Mouse (Mus musculus): Measurements from ENCODE around the gene Wapl. TPM values are rescaled to one million over a fixed set of nuclear protein-coding genes. Genes with fewer than 3 reads are reported as not detected.

The Wapl gene
- polyA plus RNA-seq, 1 experiment, result 12.1 TPM

GRCm38 (mm10) chr14:34772132-34772531, 98.4 kb downstream of the Wapl start:
- no peak overlapping the region for H3ac ChIP-seq (ENCODE audit: control insufficient read depth, insufficient read length)
- no peaks in the 10 kb centered on the region for H3K36me3 ChIP-seq (ENCODE audit: control insufficient read depth, insufficient read depth)
- H3K4me2 ChIP-seq (ENCODE audit: low read depth), result no peak overlapping the region
- no peaks in the 10 kb centered on the region for H3K27me3 ChIP-seq (ENCODE audit: control insufficient read depth, insufficient read depth, insufficient read length)
- TF ChIP-seq CEBPB (IDR thresholded peaks at IDR 0.05; ENCODE audit: insufficient read depth, poor library complexity, severe bottlenecking) (no peak), TCF3 (IDR thresholded peaks at IDR 0.05; ENCODE audit: insufficient read length, low read depth) (no peak), USF1 (IDR thresholded peaks at IDR 0.05; ENCODE audit: low read depth) (no peak), MAX (IDR thresholded peaks at IDR 0.05; ENCODE audit: low read depth) (no peak), REST (IDR thresholded peaks at IDR 0.05; ENCODE audit: insufficient read depth, insufficient read length) (no peak)
- H3K79me2 ChIP-seq (ENCODE audit: control insufficient read depth, insufficient read depth), result no peaks in the 10 kb centered on the region
- no peak overlapping the region for H3K4me3 ChIP-seq

GRCm38 (mm10) chr14:34773681-34774080, 100.0 kb downstream of the Wapl start:
- H3K4me2 ChIP-seq (ENCODE audit: low read depth), result no peak overlapping the region
- no peaks in the 10 kb centered on the region for H3K27me3 ChIP-seq (ENCODE audit: control insufficient read depth, insufficient read depth, insufficient read length)
- H3K4me3 ChIP-seq, result no peak overlapping the region
- H3K36me3 ChIP-seq (ENCODE audit: control insufficient read depth, insufficient read depth), result no peaks in the 10 kb centered on the region
- H3K79me2 ChIP-seq (ENCODE audit: control insufficient read depth, insufficient read depth), result no peaks in the 10 kb centered on the region
- no peak for TF ChIP-seq POLR2A (IDR thresholded peaks at IDR 0.05; ENCODE audit: insufficient read length, low read depth)
- TF ChIP-seq REST (IDR thresholded peaks at IDR 0.05; ENCODE audit: insufficient read depth, insufficient read length), result no peak
- no peak for TF ChIP-seq TCF3 (IDR thresholded peaks at IDR 0.05; ENCODE audit: insufficient read length, low read depth)
- no peak for TF ChIP-seq TCF12 (IDR thresholded peaks at IDR 0.05; ENCODE audit: insufficient read depth, poor library complexity, severe bottlenecking)
- no peak for TF ChIP-seq MYOD1 (IDR thresholded peaks at IDR 0.05; ENCODE audit: control insufficient read depth in 1 of 3, insufficient read length in 2 of 3, low read depth in 2 of 3)
- no peak for TF ChIP-seq CEBPB (IDR thresholded peaks at IDR 0.05; ENCODE audit: insufficient read depth, poor library complexity, severe bottlenecking)
- TF ChIP-seq POLR2AphosphoS2 (IDR thresholded peaks at IDR 0.05; ENCODE audit: insufficient read length, low read depth), result no peak
- TF ChIP-seq MYOG (IDR thresholded peaks at IDR 0.05; ENCODE audit: control insufficient read depth in 1 of 3, insufficient read depth in 1 of 3, insufficient read length in 2 of 3, low read depth in 2 of 3), result no peak
- TF ChIP-seq USF1 (IDR thresholded peaks at IDR 0.05; ENCODE audit: low read depth), result no peak
- TF ChIP-seq SRF (IDR thresholded peaks at IDR 0.05; ENCODE audit: control insufficient read depth, insufficient read length, low read depth), result no peak
- no peak for TF ChIP-seq MAX (IDR thresholded peaks at IDR 0.05; ENCODE audit: low read depth)
- TF ChIP-seq E2F4 (IDR thresholded peaks at IDR 0.05; ENCODE audit: insufficient read depth), result no peak
- H3ac ChIP-seq (ENCODE audit: control insufficient read depth, insufficient read length), result no peak overlapping the region

- Histone ChIP-seq H3K4me3 (no peak overlapping the region), H3K36me3 (ENCODE audit: control insufficient read depth, insufficient read depth) (no peaks in the 10 kb centered on the region), H3K4me2 (ENCODE audit: low read depth) (no peak overlapping the region), H3ac (ENCODE audit: control insufficient read depth, insufficient read length) (no peak overlapping the region), H3K27me3 (ENCODE audit: control insufficient read depth, insufficient read depth, insufficient read length) (no peaks in the 10 kb centered on the region), H3K79me2 (ENCODE audit: control insufficient read depth, insufficient read depth) (no peaks in the 10 kb centered on the region)
- TF ChIP-seq USF1 (IDR thresholded peaks at IDR 0.05; ENCODE audit: low read depth), result no peak
- no peak for TF ChIP-seq SRF (IDR thresholded peaks at IDR 0.05; ENCODE audit: control insufficient read depth, insufficient read length, low read depth)
- no peak for TF ChIP-seq E2F4 (IDR thresholded peaks at IDR 0.05; ENCODE audit: insufficient read depth)
- TF ChIP-seq REST (IDR thresholded peaks at IDR 0.05; ENCODE audit: insufficient read depth, insufficient read length), result no peak
- no peak for TF ChIP-seq POLR2A (IDR thresholded peaks at IDR 0.05; ENCODE audit: insufficient read length, low read depth)
- TF ChIP-seq MYOD1 (IDR thresholded peaks at IDR 0.05; ENCODE audit: control insufficient read depth in 1 of 3, insufficient read length in 2 of 3, low read depth in 2 of 3), result no peak
- TF ChIP-seq MYOG (IDR thresholded peaks at IDR 0.05; ENCODE audit: control insufficient read depth in 1 of 3, insufficient read depth in 1 of 3, insufficient read length in 2 of 3, low read depth in 2 of 3), result no peak
- TF ChIP-seq CEBPB (IDR thresholded peaks at IDR 0.05; ENCODE audit: insufficient read depth, poor library complexity, severe bottlenecking), result no peak
- TF ChIP-seq TCF12 (IDR thresholded peaks at IDR 0.05; ENCODE audit: insufficient read depth, poor library complexity, severe bottlenecking), result no peak
- no peak for TF ChIP-seq MAX (IDR thresholded peaks at IDR 0.05; ENCODE audit: low read depth)
- no peak for TF ChIP-seq TCF3 (IDR thresholded peaks at IDR 0.05; ENCODE audit: insufficient read length, low read depth)
- no peak for TF ChIP-seq POLR2AphosphoS2 (IDR thresholded peaks at IDR 0.05; ENCODE audit: insufficient read length, low read depth)
Measured at GRCm38 (mm10) chr14:34774231-34774630, 100.5 kb downstream of the Wapl start.

GRCm38 (mm10) chr14:34776719-34777385, 103.1 kb downstream of the Wapl start:
- no peak for TF ChIP-seq MYOG (IDR thresholded peaks at IDR 0.05; ENCODE audit: control insufficient read depth in 1 of 3, insufficient read depth in 1 of 3, insufficient read length in 2 of 3, low read depth in 2 of 3)
- TF ChIP-seq E2F4 (IDR thresholded peaks at IDR 0.05; ENCODE audit: insufficient read depth), result no peak
- no peak overlapping the region for H3K4me3 ChIP-seq
- H3K36me3 ChIP-seq (ENCODE audit: control insufficient read depth, insufficient read depth), result no peaks in the 10 kb centered on the region
- H3K4me2 ChIP-seq (ENCODE audit: low read depth), result no peak overlapping the region
- no peak overlapping the region for H3ac ChIP-seq (ENCODE audit: control insufficient read depth, insufficient read length)
- no peaks in the 10 kb centered on the region for H3K79me2 ChIP-seq (ENCODE audit: control insufficient read depth, insufficient read depth)
- H3K27me3 ChIP-seq (ENCODE audit: control insufficient read depth, insufficient read depth, insufficient read length), result peaks cover 22% of the 10 kb centered on the region

GRCm38 (mm10) chr14:34777810-34778209, 104.1 kb downstream of the Wapl start:
- TF ChIP-seq MYOG (IDR thresholded peaks at IDR 0.05; ENCODE audit: control insufficient read depth in 1 of 3, insufficient read depth in 1 of 3, insufficient read length in 2 of 3, low read depth in 2 of 3), result no peak
- peaks cover 25% of the 10 kb centered on the region for H3K27me3 ChIP-seq (ENCODE audit: control insufficient read depth, insufficient read depth, insufficient read length)
- no peak overlapping the region for H3ac ChIP-seq (ENCODE audit: control insufficient read depth, insufficient read length)
- no peak overlapping the region for H3K4me3 ChIP-seq
- no peaks in the 10 kb centered on the region for H3K36me3 ChIP-seq (ENCODE audit: control insufficient read depth, insufficient read depth)
- no peaks in the 10 kb centered on the region for H3K79me2 ChIP-seq (ENCODE audit: control insufficient read depth, insufficient read depth)
- no peak overlapping the region for H3K4me2 ChIP-seq (ENCODE audit: low read depth)
